Mouse (Mus musculus) forebrain, postnatal 0 days (tissue): Measurements from ENCODE around the gene Ranbp3. TPM values are rescaled to one million over a fixed set of nuclear protein-coding genes. Genes with fewer than 3 reads are reported as not detected.

Source experiments
- ATAC-seq: fragments of 200-750 bp; cut with Nextera tagmentation; 2 replicates; pipeline ENCODE4 v1.8.0; 2017; ENCODE audit warnings: mild to moderate bottlenecking, moderate library complexity
- DNase-seq: peaks from one replicate; pipeline ENCODE4 v3.0.0-alpha.2; 2015
- H3K27ac ChIP-seq: fragments of 300-500 bp; sonication (generic); 2 replicates; pipeline ENCODE4 v1.5.1; 2014; ENCODE audit warnings: low read depth, mild to moderate bottlenecking, antibody characterized with exemption, low read length, moderate library complexity, mixed read lengths
- H3K27me3 ChIP-seq: fragments of 300-500 bp; sonication (generic); 2 replicates; pipeline ENCODE4 v1.6.1; 2014; ENCODE audit warnings: mild to moderate bottlenecking, low read length, mixed read lengths; ENCODE audit not compliant: insufficient read depth
- H3K36me3 ChIP-seq: fragments of 300-500 bp; sonication (generic); 2 replicates; pipeline ENCODE4 v1.6.1; 2014; ENCODE audit warnings: mild to moderate bottlenecking, moderate library complexity; ENCODE audit not compliant: insufficient read depth
- H3K4me1 ChIP-seq: fragments of 300-500 bp; sonication (generic); 2 replicates; pipeline ENCODE4 v1.6.1; 2014; ENCODE audit warnings: antibody characterized with exemption; ENCODE audit not compliant: insufficient read depth
- H3K4me2 ChIP-seq: fragments of 300-500 bp; sonication (generic); 2 replicates; pipeline ENCODE4 v1.6.1; 2014; ENCODE audit warnings: low read depth, mild to moderate bottlenecking, moderate library complexity
- H3K4me3 ChIP-seq: fragments of 300-500 bp; sonication (generic); 2 replicates; pipeline ENCODE4 v1.5.1; 2014; ENCODE audit warnings: low read depth, low read length, mixed read lengths
- H3K9ac ChIP-seq: fragments of 300-500 bp; sonication (generic); 2 replicates; pipeline ENCODE4 v1.6.1; 2014; ENCODE audit warnings: mild to moderate bottlenecking
- H3K9me3 ChIP-seq: fragments of 300-500 bp; sonication (generic); 2 replicates; pipeline ENCODE4 v1.6.1; 2016; ENCODE audit warnings: low read length
- CTCF ChIP-seq: sonication (generic); IDR thresholded peaks from 2 replicates; pipeline ENCODE4 v1.5.1; 2016; ENCODE audit warnings: antibody characterized with exemption, control low read depth, low read depth
- WGBS: fragments of 180-500 bp; shearing (Covaris S2); extraction: QIAGEN DNeasy Blood & Tissue Kit; methylation state at CpG from one replicate; pipeline ENCODE4 v1.1.7; 2014; 5-methylcytosine and 5-hydroxymethylcytosine counted together
- polyA plus RNA-seq: library from polyadenylated mRNA; unstranded; fragments of >200 nt; fragmentation: Nextera tagmentation; extraction: Ambion mirVana; gene quantifications from 2 replicates; pipeline ENCODE4 v1.2.1, GENCODE M21; 2015
- total RNA-seq: library from RNA; depleted of rRNA; stranded (reverse); fragments of >200 nt; gene quantifications from 2 replicates; pipeline ENCODE4 v1.2.3, GENCODE M21; 2014

The Ranbp3 gene
- total and polyA plus RNA-seq, 2 experiments from 2014 or later, result 100 to 115 TPM

- ATAC-seq (no peak), DNase-seq (no peak)
- Histone ChIP-seq H3K9ac (no peak overlapping the region), H3K27ac (no peak overlapping the region), H3K36me3 (no peaks in the 10 kb centered on the region), H3K27me3 (no peaks in the 10 kb centered on the region), H3K4me2 (no peak overlapping the region), H3K4me3 (no peak overlapping the region), H3K4me1 (no peaks in the 10 kb centered on the region), H3K9me3 (no peaks in the 10 kb centered on the region)
- 64% methylated on average over 4 of the region's 4 CpGs for WGBS
- no peak for TF ChIP-seq CTCF
Observed at GRCm38 (mm10) chr17:56631807-56632206, 41.3 kb upstream of the Ranbp3 start.

- DNase-seq (no peak), ATAC-seq (no peak)
- no peak overlapping the region for H3K27ac ChIP-seq
- H3K36me3 ChIP-seq, result no peaks in the 10 kb centered on the region
- no peak for TF ChIP-seq CTCF
- no peak overlapping the region for H3K4me2 ChIP-seq
- H3K9me3 ChIP-seq, result no peaks in the 10 kb centered on the region
- no peaks in the 10 kb centered on the region for H3K4me1 ChIP-seq
- H3K9ac ChIP-seq, result no peak overlapping the region
- no peak overlapping the region for H3K4me3 ChIP-seq
- 85% methylated on average over 6 of the region's 6 CpGs for WGBS
- H3K27me3 ChIP-seq, result no peaks in the 10 kb centered on the region
Observed at GRCm38 (mm10) chr17:56634023-56634422, 39.1 kb upstream of the Ranbp3 start.

- DNase-seq (no peak), ATAC-seq (no peak)
- 81% methylated on average over 4 of the region's 4 CpGs for WGBS
- H3K27me3 ChIP-seq, result no peaks in the 10 kb centered on the region
- H3K9me3 ChIP-seq, result no peaks in the 10 kb centered on the region
- H3K36me3 ChIP-seq, result no peaks in the 10 kb centered on the region
- TF ChIP-seq CTCF, result no peak
- no peak overlapping the region for H3K4me3 ChIP-seq
- H3K9ac ChIP-seq, result no peak overlapping the region
- H3K27ac ChIP-seq, result no peak overlapping the region
- H3K4me2 ChIP-seq, result no peak overlapping the region
- no peaks in the 10 kb centered on the region for H3K4me1 ChIP-seq
Observed at GRCm38 (mm10) chr17:56643237-56643636, 29.9 kb upstream of the Ranbp3 start.

- TF ChIP-seq CTCF, result no peak
- H3K4me3 ChIP-seq, result no peak overlapping the region
- no peaks in the 10 kb centered on the region for H3K36me3 ChIP-seq
- ATAC-seq, result no peak
- 71% methylated on average over 12 of the region's 13 CpGs for WGBS
- H3K27me3 ChIP-seq, result no peaks in the 10 kb centered on the region
- no peak overlapping the region for H3K4me2 ChIP-seq
- no peak for DNase-seq
- H3K9ac ChIP-seq, result no peak overlapping the region
- H3K4me1 ChIP-seq, result no peaks in the 10 kb centered on the region
- no peak overlapping the region for H3K27ac ChIP-seq
- no peaks in the 10 kb centered on the region for H3K9me3 ChIP-seq
Observed at GRCm38 (mm10) chr17:56647546-56647945, 25.5 kb upstream of the Ranbp3 start.

- no peak for TF ChIP-seq CTCF
- Histone ChIP-seq H3K4me2 (no peak overlapping the region), H3K27ac (no peak overlapping the region), H3K36me3 (no peaks in the 10 kb centered on the region), H3K4me1 (no peaks in the 10 kb centered on the region), H3K9ac (no peak overlapping the region), H3K9me3 (no peaks in the 10 kb centered on the region), H3K27me3 (no peaks in the 10 kb centered on the region), H3K4me3 (no peak overlapping the region)
- DNase-seq, result no peak
- no peak for ATAC-seq
- WGBS, result 39% methylated on average over 10 of the region's 10 CpGs
Observed at GRCm38 (mm10) chr17:56651801-56652200, 21.3 kb upstream of the Ranbp3 start.

GRCm38 (mm10) chr17:56654771-56655170 lies 18.3 kb upstream of the Ranbp3 start:
- no peak overlapping the region for H3K4me2 ChIP-seq

GRCm38 (mm10) chr17:56655311-56655710 lies 17.8 kb upstream of the Ranbp3 start:
- TF ChIP-seq CTCF, result no peak
- no peaks in the 10 kb centered on the region for H3K9me3 ChIP-seq
- H3K4me2 ChIP-seq, result no peak overlapping the region
- H3K27me3 ChIP-seq, result no peaks in the 10 kb centered on the region
- DNase-seq (no peak), ATAC-seq (no peak)
- H3K36me3 ChIP-seq, result no peaks in the 10 kb centered on the region
- H3K27ac ChIP-seq, result no peak overlapping the region
- H3K9ac ChIP-seq, result no peak overlapping the region
- no peak overlapping the region for H3K4me3 ChIP-seq
- WGBS, result 84% methylated on average over 3 of the region's 3 CpGs
- H3K4me1 ChIP-seq, result no peaks in the 10 kb centered on the region

More at GRCm38 (mm10) chr17:56654771-56655170, 18.3 kb upstream of the Ranbp3 start:
- 77% methylated on average over 2 of the region's 2 CpGs for WGBS
- no peak overlapping the region for H3K9ac ChIP-seq
- H3K4me1 ChIP-seq, result no peaks in the 10 kb centered on the region
- no peak for ATAC-seq
- no peak overlapping the region for H3K27ac ChIP-seq
- H3K9me3 ChIP-seq, result no peaks in the 10 kb centered on the region
- DNase-seq, result no peak
- no peak overlapping the region for H3K4me3 ChIP-seq
- H3K27me3 ChIP-seq, result no peaks in the 10 kb centered on the region
- no peak for TF ChIP-seq CTCF
- no peaks in the 10 kb centered on the region for H3K36me3 ChIP-seq

- no peak overlapping the region for H3K27ac ChIP-seq
- no peak overlapping the region for H3K4me2 ChIP-seq
- TF ChIP-seq CTCF, result no peak
- ATAC-seq, result no peak
- H3K4me3 ChIP-seq, result no peak overlapping the region
- H3K9ac ChIP-seq, result no peak overlapping the region
- WGBS, result 85% methylated on average over 6 of the region's 6 CpGs
- H3K4me1 ChIP-seq, result no peaks in the 10 kb centered on the region
- no peak for DNase-seq
- H3K27me3 ChIP-seq, result no peaks in the 10 kb centered on the region
- H3K9me3 ChIP-seq, result no peaks in the 10 kb centered on the region
- no peaks in the 10 kb centered on the region for H3K36me3 ChIP-seq
Observed at GRCm38 (mm10) chr17:56656171-56656570, 16.9 kb upstream of the Ranbp3 start.
